Mouse (Mus musculus): ENCODE data around the gene Fignl1. TPM values are rescaled to one million over a fixed set of nuclear protein-coding genes. Genes with fewer than 3 reads are reported as not detected.

The Fignl1 gene
- polyA plus RNA-seq, 1 experiment from 2014 or later = 16.3 TPM

- Histone ChIP-seq H3K4me1 (ENCODE audit: control insufficient read depth, insufficient read depth, low read length) (peaks cover 8% of the 10 kb centered on the region), H3K36me3 (ENCODE audit: control insufficient read depth, insufficient read depth, low read length) (no peaks in the 10 kb centered on the region), H3K27me3 (ENCODE audit: control insufficient read depth, insufficient read depth, low read length) (no peaks in the 10 kb centered on the region), H3K9ac (replicated peaks; ENCODE audit: low read length) (no peak overlapping the region; the same call in 1 of the 2 replicates), H3K9me3 (ENCODE audit: control insufficient read depth, low read length) (no peaks in the 10 kb centered on the region), H3K27ac (replicated peaks; ENCODE audit: low read depth, low read length) (peak overlapping the region; percentile 49), H3K4me2 (ENCODE audit: low read length) (no peak overlapping the region), H3K4me3 (replicated peaks; ENCODE audit: low read depth, low read length) (no peak overlapping the region)
- ATAC-seq (ENCODE audit: low FRiP score, low TSS enrichment) (no peak), DNase-seq (no peak)
- WGBS = 58% methylated on average over 13 of the region's 13 CpGs
These were observed 41.0 kb upstream of the Fignl1 start for GRCm38 (mm10) chr11:11849513-11850311.

GRCm38 (mm10) chr11:11848467-11848866 is 39.7 kb upstream of the Fignl1 start:
- no peak overlapping the region for H3K4me2 ChIP-seq (ENCODE audit: low read length)
- H3K36me3 ChIP-seq (ENCODE audit: control insufficient read depth, insufficient read depth, low read length) = no peaks in the 10 kb centered on the region
- 94% methylated on average over 4 of the region's 4 CpGs for WGBS
- H3K4me3 ChIP-seq (replicated peaks; ENCODE audit: low read depth, low read length) = no peak overlapping the region
- no peaks in the 10 kb centered on the region for H3K9me3 ChIP-seq (ENCODE audit: control insufficient read depth, low read length)
- DNase-seq (no peak), ATAC-seq (ENCODE audit: low FRiP score, low TSS enrichment) (no peak)
- H3K4me1 ChIP-seq (ENCODE audit: control insufficient read depth, insufficient read depth, low read length) = peaks cover 11% of the 10 kb centered on the region
- H3K27me3 ChIP-seq (ENCODE audit: control insufficient read depth, insufficient read depth, low read length) = no peaks in the 10 kb centered on the region
- H3K9ac ChIP-seq (replicated peaks; ENCODE audit: low read length) = no peak overlapping the region
- no peak overlapping the region for H3K27ac ChIP-seq (replicated peaks; ENCODE audit: low read depth, low read length)

DNA sequence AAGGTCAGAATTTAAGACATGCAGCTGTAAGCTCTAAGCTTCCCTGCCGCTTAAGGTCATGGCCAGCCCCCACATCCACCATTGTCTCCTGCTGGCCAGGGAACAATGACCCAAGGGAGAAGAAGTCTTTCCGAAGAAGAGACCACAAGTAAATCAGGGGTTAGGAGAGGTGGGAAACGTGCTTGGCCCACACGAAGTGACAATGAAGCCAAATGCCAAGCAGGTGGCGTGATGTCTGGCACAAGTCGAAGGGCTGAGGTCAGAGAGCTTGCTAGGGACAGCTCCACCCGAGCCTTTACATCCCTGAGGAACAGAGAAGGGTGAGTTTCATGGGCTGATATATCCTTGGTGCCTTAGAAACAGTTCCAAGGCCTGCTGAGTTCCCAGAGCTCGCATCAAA is 36.3 kb upstream of the Fignl1 start:
- no peak for ATAC-seq (ENCODE audit: low FRiP score, low TSS enrichment)
- no peak overlapping the region for H3K4me2 ChIP-seq (ENCODE audit: low read length)
- peaks cover 4% of the 10 kb centered on the region; the same call in 1 of the 2 replicates for H3K4me1 ChIP-seq (ENCODE audit: control insufficient read depth, insufficient read depth, low read length)
- H3K4me3 ChIP-seq (replicated peaks; ENCODE audit: low read depth, low read length) = no peak overlapping the region
- 58% methylated on average over 8 of the region's 8 CpGs for WGBS
- no peak overlapping the region for H3K27ac ChIP-seq (replicated peaks; ENCODE audit: low read depth, low read length)
- H3K9me3 ChIP-seq (ENCODE audit: control insufficient read depth, low read length) = no peaks in the 10 kb centered on the region
- DNase-seq = no peak
- no peaks in the 10 kb centered on the region for H3K36me3 ChIP-seq (ENCODE audit: control insufficient read depth, insufficient read depth, low read length)
- no peak overlapping the region for H3K9ac ChIP-seq (replicated peaks; ENCODE audit: low read length)
- H3K27me3 ChIP-seq (ENCODE audit: control insufficient read depth, insufficient read depth, low read length) = no peaks in the 10 kb centered on the region

- Histone ChIP-seq H3K9ac (replicated peaks; ENCODE audit: low read length) (no peak overlapping the region), H3K9me3 (ENCODE audit: control insufficient read depth, low read length) (no peaks in the 10 kb centered on the region), H3K4me3 (replicated peaks; ENCODE audit: low read depth, low read length) (no peak overlapping the region), H3K27me3 (ENCODE audit: control insufficient read depth, insufficient read depth, low read length) (no peaks in the 10 kb centered on the region), H3K36me3 (ENCODE audit: control insufficient read depth, insufficient read depth, low read length) (no peaks in the 10 kb centered on the region), H3K27ac (replicated peaks; ENCODE audit: low read depth, low read length) (peak overlapping the region; percentile 45; the same call in 1 of the 2 replicates), H3K4me2 (ENCODE audit: low read length) (no peak overlapping the region), H3K4me1 (ENCODE audit: control insufficient read depth, insufficient read depth, low read length) (peaks cover 4% of the 10 kb centered on the region; the same call in 1 of the 2 replicates)
- ATAC-seq (ENCODE audit: low FRiP score, low TSS enrichment) = peak; percentile 46
- DNase-seq = no peak
- WGBS = 33% methylated on average over 13 of the region's 13 CpGs
These were observed 35.7 kb upstream of the Fignl1 start for GRCm38 (mm10) chr11:11844367-11844971.

DNA sequence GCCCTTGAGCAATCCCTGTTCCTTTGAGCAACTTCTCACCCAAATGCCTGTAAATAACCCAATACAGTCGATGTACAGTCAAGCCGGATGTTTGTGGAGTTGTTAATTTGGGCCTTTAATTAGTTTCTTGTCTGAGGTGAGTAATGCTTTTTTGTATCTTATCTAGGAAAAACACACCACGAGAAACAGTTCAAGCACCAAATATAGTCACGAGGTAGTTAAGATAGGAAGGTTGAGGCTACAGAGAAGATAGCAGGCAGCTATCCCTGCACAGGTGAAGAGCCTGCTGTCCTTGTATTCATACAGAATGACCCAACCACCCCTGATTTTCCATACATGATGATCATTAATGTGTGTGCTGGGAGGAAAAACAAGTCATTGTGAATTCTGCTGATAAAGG is 32.8 kb upstream of the Fignl1 start:
- Histone ChIP-seq H3K36me3 (ENCODE audit: control insufficient read depth, insufficient read depth, low read length) (no peaks in the 10 kb centered on the region), H3K9ac (replicated peaks; ENCODE audit: low read length) (no peak overlapping the region), H3K27ac (replicated peaks; ENCODE audit: low read depth, low read length) (no peak overlapping the region), H3K9me3 (ENCODE audit: control insufficient read depth, low read length) (no peaks in the 10 kb centered on the region), H3K4me1 (ENCODE audit: control insufficient read depth, insufficient read depth, low read length) (peaks cover 6% of the 10 kb centered on the region; the same call in 1 of the 2 replicates), H3K27me3 (ENCODE audit: control insufficient read depth, insufficient read depth, low read length) (no peaks in the 10 kb centered on the region), H3K4me3 (replicated peaks; ENCODE audit: low read depth, low read length) (no peak overlapping the region), H3K4me2 (ENCODE audit: low read length) (no peak overlapping the region)
- DNase-seq (no peak), ATAC-seq (ENCODE audit: low FRiP score, low TSS enrichment) (no peak)
- WGBS = 85% methylated on average over 4 of the region's 4 CpGs

DNA sequence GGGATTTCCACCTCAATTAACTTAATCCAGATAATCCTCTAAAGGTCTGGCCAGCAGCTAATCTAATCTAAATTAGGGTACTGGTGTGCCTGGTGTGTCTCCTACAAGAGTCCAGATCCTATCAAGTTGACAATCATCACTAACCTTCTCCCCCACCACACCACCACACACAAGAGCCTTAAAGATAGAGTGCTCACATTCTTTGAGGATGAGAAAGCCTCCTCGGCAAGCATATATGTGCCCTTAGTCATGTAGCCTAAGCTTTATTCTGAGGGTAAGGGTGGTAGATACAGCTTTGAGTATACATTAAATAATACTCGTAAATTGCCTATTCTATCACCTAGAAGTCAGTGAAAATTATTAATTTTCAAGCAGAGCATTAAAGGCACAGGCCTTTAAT is 32.0 kb upstream of the Fignl1 start:
- H3K27ac ChIP-seq (replicated peaks; ENCODE audit: low read depth, low read length) = no peak overlapping the region
- H3K4me3 ChIP-seq (replicated peaks; ENCODE audit: low read depth, low read length) = no peak overlapping the region
- no peaks in the 10 kb centered on the region for H3K27me3 ChIP-seq (ENCODE audit: control insufficient read depth, insufficient read depth, low read length)
- no peak for ATAC-seq (ENCODE audit: low FRiP score, low TSS enrichment)
- H3K36me3 ChIP-seq (ENCODE audit: control insufficient read depth, insufficient read depth, low read length) = no peaks in the 10 kb centered on the region
- 77% methylated on average over 2 of the region's 2 CpGs for WGBS
- no peak for DNase-seq
- peaks cover 11% of the 10 kb centered on the region; the same call in 1 of the 2 replicates for H3K4me1 ChIP-seq (ENCODE audit: control insufficient read depth, insufficient read depth, low read length)
- no peaks in the 10 kb centered on the region for H3K9me3 ChIP-seq (ENCODE audit: control insufficient read depth, low read length)
- H3K4me2 ChIP-seq (ENCODE audit: low read length) = no peak overlapping the region
- H3K9ac ChIP-seq (replicated peaks; ENCODE audit: low read length) = no peak overlapping the region

DNA sequence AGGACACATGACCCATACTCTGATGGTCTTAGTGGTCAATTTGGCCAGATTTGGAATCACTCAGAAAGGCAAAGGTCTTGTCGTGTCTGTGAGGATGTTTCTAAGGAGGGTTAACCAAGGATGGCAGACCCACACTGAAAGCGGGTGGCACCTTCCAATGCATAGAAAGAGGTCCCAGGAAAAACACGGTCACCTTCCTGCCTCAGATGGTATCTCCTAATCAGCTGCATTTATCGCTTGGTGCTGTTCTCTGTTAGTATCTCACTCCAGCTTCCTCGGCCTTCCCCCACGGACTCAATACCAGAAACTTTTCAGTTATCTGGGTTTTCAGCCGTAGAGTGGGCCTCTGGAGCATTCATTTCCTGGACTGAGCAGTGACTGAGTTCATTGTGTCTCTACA is 31.1 kb upstream of the Fignl1 start:
- ATAC-seq (ENCODE audit: low FRiP score, low TSS enrichment) = no peak
- no peak for DNase-seq
- Histone ChIP-seq H3K36me3 (ENCODE audit: control insufficient read depth, insufficient read depth, low read length) (no peaks in the 10 kb centered on the region), H3K27ac (replicated peaks; ENCODE audit: low read depth, low read length) (no peak overlapping the region), H3K4me1 (ENCODE audit: control insufficient read depth, insufficient read depth, low read length) (peaks cover 11% of the 10 kb centered on the region; the same call in 1 of the 2 replicates), H3K27me3 (ENCODE audit: control insufficient read depth, insufficient read depth, low read length) (no peaks in the 10 kb centered on the region), H3K9ac (replicated peaks; ENCODE audit: low read length) (no peak overlapping the region), H3K4me3 (replicated peaks; ENCODE audit: low read depth, low read length) (no peak overlapping the region), H3K4me2 (ENCODE audit: low read length) (no peak overlapping the region), H3K9me3 (ENCODE audit: control insufficient read depth, low read length) (no peaks in the 10 kb centered on the region)
- 94% methylated on average over 7 of the region's 7 CpGs for WGBS

DNA sequence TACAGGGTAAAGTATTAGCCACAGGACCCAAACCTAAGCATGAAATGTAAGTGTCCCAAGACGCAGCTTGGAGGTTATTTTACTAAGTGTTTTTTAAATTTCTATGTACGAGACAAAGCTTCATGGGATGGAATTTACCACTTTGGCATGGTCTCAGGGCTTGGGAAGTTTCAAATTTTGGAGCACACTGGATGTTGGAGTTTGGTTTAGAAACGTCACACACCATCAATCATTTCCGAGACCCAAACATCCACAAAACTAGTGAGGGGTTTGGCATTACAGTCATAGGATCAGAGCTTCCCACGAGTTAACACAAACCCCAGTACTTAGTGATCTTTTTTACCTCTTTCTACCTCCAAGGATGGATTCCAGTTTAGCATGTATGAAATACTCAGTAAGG is 28.6 kb upstream of the Fignl1 start:
- no peak for DNase-seq

More for the DNA sequence above, 28.6 kb upstream of the Fignl1 start:
- Histone ChIP-seq H3K9ac (replicated peaks; ENCODE audit: low read length) (no peak overlapping the region), H3K9me3 (ENCODE audit: control insufficient read depth, low read length) (no peaks in the 10 kb centered on the region), H3K36me3 (ENCODE audit: control insufficient read depth, insufficient read depth, low read length) (no peaks in the 10 kb centered on the region), H3K27me3 (ENCODE audit: control insufficient read depth, insufficient read depth, low read length) (no peaks in the 10 kb centered on the region), H3K4me2 (ENCODE audit: low read length) (no peak overlapping the region), H3K27ac (replicated peaks; ENCODE audit: low read depth, low read length) (no peak overlapping the region), H3K4me1 (ENCODE audit: control insufficient read depth, insufficient read depth, low read length) (0 out of 2 replicates have a peak, but pooled peaks cover 7% of the 10 kb centered on the region), H3K4me3 (replicated peaks; ENCODE audit: low read depth, low read length) (no peak overlapping the region)
- WGBS = 93% methylated on average over 5 of the region's 5 CpGs
- ATAC-seq (ENCODE audit: low FRiP score, low TSS enrichment) = no peak
